Mouse (Mus musculus) CH12.LX (cell line): ENCODE measurements around the gene Fbxo41. TPM values are rescaled to one million over a fixed set of nuclear protein-coding genes. Genes with fewer than 3 reads are reported as not detected.

Source experiments
- DNase-seq: peaks from one replicate; pipeline ENCODE4 v3.0.0-alpha.2; 2013; ENCODE audit errors: extremely low read depth
- H3K27ac ChIP-seq: 2 replicates; pipeline ENCODE4 v1.5.1; 2012; ENCODE audit warnings: low read depth, mild to moderate bottlenecking, control low read depth, moderate library complexity; ENCODE audit not compliant: insufficient read depth
- H3K27me3 ChIP-seq: replicated peaks from 2 replicates; pipeline ENCODE3; 2012; ENCODE audit warnings: inconsistent platforms
- H3K36me3 ChIP-seq, 2 experiments: replicated peaks in 1 of 2; 2 replicates each; pipeline versions ENCODE3 to v1.6.1; 2012; ENCODE audit warnings: inconsistent platforms in 1 of 2, low read length in 1 of 2, mild to moderate bottlenecking in 1 of 2, mixed read lengths in 1 of 2, moderate library complexity in 1 of 2; ENCODE audit not compliant: control insufficient read depth in 1 of 2, insufficient read depth in 1 of 2
- H3K4me1 ChIP-seq, 2 experiments: 2 replicates each; pipeline ENCODE4 v1.6.1; 2012; ENCODE audit warnings: inconsistent platforms in 1 of 2, moderate library complexity in 1 of 2; ENCODE audit not compliant: insufficient read depth in 2 of 2, control insufficient read depth in 1 of 2
- H3K4me2 ChIP-seq: 2 replicates; pipeline ENCODE4 v1.6.1; 2012; ENCODE audit warnings: low read depth, mild to moderate bottlenecking, control low read depth; ENCODE audit not compliant: poor library complexity, insufficient read depth, severe bottlenecking
- H3K4me3 ChIP-seq, 3 experiments: fragments of 150-350 bp in 1 of 3; sonication (generic) in 1 of 3; replicated peaks in 1 of 3; 2 replicates each; pipeline versions ENCODE3 to v1.5.1; 2011 to 2012; ENCODE audit warnings: low read depth in 2 of 3, low read length in 2 of 3, mild to moderate bottlenecking in 2 of 3, moderate library complexity in 2 of 3, control low read depth in 1 of 3, improper control_type of control experiment in 1 of 3, inconsistent platforms in 1 of 3, mixed read lengths in 1 of 3; ENCODE audit not compliant: poor library complexity in 1 of 3
- H3K79me2 ChIP-seq: replicated peaks from 2 replicates; pipeline ENCODE4 v1.6.1; 2012; ENCODE audit warnings: mild to moderate bottlenecking, moderate library complexity; ENCODE audit not compliant: control insufficient read depth, poor library complexity, insufficient read depth, severe bottlenecking; ENCODE audit errors: extremely low read depth
- H3K9ac ChIP-seq: 2 replicates; pipeline ENCODE4 v1.6.1; 2012; ENCODE audit warnings: low read depth, mild to moderate bottlenecking, control low read depth, moderate library complexity; ENCODE audit not compliant: insufficient read depth
- H3K9me3 ChIP-seq: replicated peaks from 2 replicates; pipeline ENCODE3; 2012; ENCODE audit warnings: low read length, inconsistent platforms, mixed read lengths
- CHD1 ChIP-seq: IDR thresholded peaks from 2 replicates; pipeline ENCODE4 v1.6.1; 2012; ENCODE audit warnings: low read depth, low read length, improper control_type of control experiment, inconsistent platforms
- CHD2 ChIP-seq: IDR thresholded peaks from 2 replicates; pipeline ENCODE4 v1.6.1; 2011; ENCODE audit warnings: low read length, improper control_type of control experiment
- ELF1 ChIP-seq: IDR thresholded peaks from 2 replicates; pipeline ENCODE4 v1.6.1; 2014; ENCODE audit warnings: low read depth, mild to moderate bottlenecking, inconsistent platforms, low read length, improper control_type of control experiment
- ETS1 ChIP-seq: conservative IDR thresholded peaks from 2 replicates; pipeline ENCODE4 v1.6.1; 2012; ENCODE audit warnings: low read depth, mild to moderate bottlenecking, inconsistent platforms, low read length, improper control_type of control experiment, moderate library complexity
- GABPA ChIP-seq: IDR thresholded peaks from 2 replicates; pipeline ENCODE4 v1.6.1; 2012; ENCODE audit warnings: low read depth, low read length, improper control_type of control experiment, inconsistent platforms; ENCODE audit not compliant: insufficient replicate concordance
- HCFC1 ChIP-seq: IDR thresholded peaks from 2 replicates; pipeline ENCODE4 v1.6.1; 2012; ENCODE audit warnings: low read depth, mild to moderate bottlenecking, inconsistent platforms, low read length, improper control_type of control experiment
- IRF4 ChIP-seq: IDR thresholded peaks from 2 replicates; pipeline ENCODE4 v1.6.1; 2014; ENCODE audit warnings: low read depth, mild to moderate bottlenecking, inconsistent platforms, low read length, improper control_type of control experiment
- JUN ChIP-seq: IDR thresholded peaks from 2 replicates; pipeline ENCODE4 v1.6.1; 2011; ENCODE audit warnings: low read depth, mild to moderate bottlenecking, low read length, improper control_type of control experiment, moderate library complexity; ENCODE audit not compliant: insufficient read depth
- KAT2A ChIP-seq: IDR thresholded peaks from 2 replicates; pipeline ENCODE4 v1.6.1; 2012; ENCODE audit warnings: low read length, improper control_type of control experiment, inconsistent platforms; ENCODE audit not compliant: insufficient replicate concordance
- MAFK ChIP-seq: IDR thresholded peaks from 2 replicates; pipeline ENCODE4 v1.6.1; 2011; ENCODE audit warnings: low read length, improper control_type of control experiment; ENCODE audit not compliant: insufficient replicate concordance
- MAZ ChIP-seq: IDR thresholded peaks from 2 replicates; pipeline ENCODE4 v1.6.1; 2012; ENCODE audit warnings: low read depth, mild to moderate bottlenecking, inconsistent platforms, low read length, improper control_type of control experiment, moderate library complexity
- MEF2A ChIP-seq: IDR thresholded peaks from 2 replicates; pipeline ENCODE4 v1.6.1; 2014; ENCODE audit warnings: low read depth, mild to moderate bottlenecking, inconsistent platforms, low read length, improper control_type of control experiment, borderline replicate concordance
- MXI1 ChIP-seq: IDR thresholded peaks from 2 replicates; pipeline ENCODE4 v1.6.1; 2011; ENCODE audit warnings: mild to moderate bottlenecking, low read depth, low read length, improper control_type of control experiment
- MYC ChIP-seq: IDR thresholded peaks from 2 replicates; pipeline ENCODE4 v1.6.1; 2011; ENCODE audit warnings: low read depth, mild to moderate bottlenecking, improper control_type of control experiment, low read length
- NRF1 ChIP-seq: IDR thresholded peaks from 2 replicates; pipeline ENCODE4 v1.6.1; 2014; ENCODE audit warnings: low read depth, mild to moderate bottlenecking, inconsistent platforms, low read length, improper control_type of control experiment, moderate library complexity
- PAX5 ChIP-seq: IDR thresholded peaks from 2 replicates; pipeline ENCODE4 v1.6.1; 2012; ENCODE audit warnings: low read length, inconsistent platforms, mixed read lengths
- RAD21 ChIP-seq: IDR thresholded peaks from 2 replicates; pipeline ENCODE4 v1.6.1; 2011; ENCODE audit warnings: low read depth, mild to moderate bottlenecking, low read length, improper control_type of control experiment, moderate library complexity
- SIN3A ChIP-seq: IDR thresholded peaks from 2 replicates; pipeline ENCODE4 v1.6.1; 2012; ENCODE audit warnings: low read length, improper control_type of control experiment, inconsistent platforms
- SMC3 ChIP-seq: IDR thresholded peaks from 2 replicates; pipeline ENCODE4 v1.6.1; 2011; ENCODE audit warnings: low read depth, low read length, improper control_type of control experiment
- TBP ChIP-seq: conservative IDR thresholded peaks from 2 replicates; pipeline ENCODE4 v1.6.1; 2011; ENCODE audit warnings: low read depth, low read length, improper control_type of control experiment
- TCF12 ChIP-seq: IDR thresholded peaks from 2 replicates; pipeline ENCODE4 v1.6.1; 2014; ENCODE audit warnings: low read depth, mild to moderate bottlenecking, inconsistent platforms, low read length, improper control_type of control experiment
- USF2 ChIP-seq: conservative IDR thresholded peaks from 2 replicates; pipeline ENCODE4 v1.6.1; 2011; ENCODE audit warnings: low read depth, low read length, improper control_type of control experiment
- ZC3H11A ChIP-seq: IDR thresholded peaks from 2 replicates; pipeline ENCODE4 v1.6.1; 2012; ENCODE audit warnings: low read depth, mild to moderate bottlenecking, inconsistent platforms, low read length, improper control_type of control experiment
- ZKSCAN1 ChIP-seq: IDR thresholded peaks from 2 replicates; pipeline ENCODE4 v1.6.1; 2012; ENCODE audit warnings: low read depth, inconsistent platforms, low read length, improper control_type of control experiment, borderline replicate concordance
- ZMIZ1 ChIP-seq: IDR thresholded peaks from 2 replicates; pipeline ENCODE4 v1.6.1; 2012; ENCODE audit warnings: low read depth, mild to moderate bottlenecking, inconsistent platforms, low read length, improper control_type of control experiment
- ZNF384 ChIP-seq: IDR thresholded peaks from 2 replicates; pipeline ENCODE4 v1.6.1; 2012; ENCODE audit warnings: low read depth, low read length, improper control_type of control experiment, inconsistent platforms
- dilution Hi-C: fragments of 300-500 bp; cut with MboI; formaldehyde crosslinking; loops from 2 replicates; pipeline ENCODE4 v1.14.3; 2020; ENCODE audit warnings: low sequenced_read_pairs; ENCODE audit not compliant: extremely low pct_unique_long_range_greater_than_20kb, extremely low pct_ligation_motif_present
- in situ Hi-C: fragments of 300-500 bp; cut with MboI; formaldehyde crosslinking; loops from 3 replicates; pipeline ENCODE4 v1.14.3; 2019; ENCODE audit warnings: low sequenced_read_pairs, low pct_ligation_motif_present, low pct_unique_long_range_greater_than_20kb, mixed read lengths
- polyA plus RNA-seq: library from polyadenylated mRNA; unstranded; fragments of >175 nt; gene quantifications from 2 replicates; pipeline ENCODE4 v1.2.1, GENCODE M21; 2012; ENCODE audit warnings: low read depth; ENCODE audit not compliant: insufficient read length
- total RNA-seq, 2 experiments: library from RNA; depleted of rRNA; stranded (reverse); fragments of 300-350 nt in 1 of 2; fragments of >200 nt in 1 of 2; gene quantifications; 2 replicates each; pipeline ENCODE4 v1.2.3; 2012 to 2014

Gene Fbxo41
- total and polyA plus RNA-seq, 3 experiments: 0.04 TPM; not detected in 2

DNA sequence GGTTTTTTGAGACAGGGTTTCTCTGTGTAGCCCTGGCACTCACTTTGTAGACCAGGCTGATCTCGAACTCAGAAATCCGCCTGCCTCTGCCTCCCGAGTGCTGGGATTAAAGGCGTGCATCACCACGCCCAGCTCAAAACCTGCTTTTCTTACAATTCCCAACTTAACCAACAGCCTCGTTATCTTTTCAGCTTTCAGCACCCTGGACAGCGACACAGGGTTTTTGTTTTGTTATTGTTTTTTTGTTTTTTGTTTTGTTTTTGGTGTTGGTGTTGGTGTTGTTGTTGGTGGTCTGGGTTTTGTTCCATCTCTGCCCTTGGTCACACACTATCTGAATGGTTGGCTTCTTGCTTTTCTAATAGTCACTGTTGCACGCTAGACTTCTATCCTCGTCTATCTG, 4.6 kb downstream of the Fbxo41 start:
- no peak overlapping the region for H3K4me2 ChIP-seq
- in situ Hi-C loops (no loop called here), dilution Hi-C loops (no loop called here)
- peaks cover 0 to 7% of the 10 kb centered on the region in 2 experiments; a peak in 2 of 4 replicates for H3K4me1 ChIP-seq
- H3K27me3 ChIP-seq: peaks cover 77% of the 10 kb centered on the region
- H3K36me3 ChIP-seq: no peaks in the 10 kb centered on the region
- no peak for DNase-seq
- no peaks in the 10 kb centered on the region for H3K9me3 ChIP-seq
- no peak overlapping the region for H3K27ac ChIP-seq
- no peak overlapping the region for H3K4me3 ChIP-seq
- no peaks in the 10 kb centered on the region for H3K79me2 ChIP-seq
- no peak for TF ChIP-seq CHD2
- no peak for TF ChIP-seq RAD21
- TF ChIP-seq ETS1: no peak
- TF ChIP-seq ZMIZ1: no peak
- TF ChIP-seq CHD1: no peak
- no peak for TF ChIP-seq MYC
- TF ChIP-seq GABPA: no peak
- TF ChIP-seq ZC3H11A: no peak
- no peak for TF ChIP-seq SIN3A
- TF ChIP-seq USF2: no peak
- no peak for TF ChIP-seq MAZ
- no peak for TF ChIP-seq MEF2A
- no peak for TF ChIP-seq JUN
- no peak for TF ChIP-seq MAFK
- TF ChIP-seq HCFC1: no peak
- TF ChIP-seq KAT2A: no peak
- no peak for TF ChIP-seq ZNF384
- TF ChIP-seq ELF1: no peak
- no peak overlapping the region for H3K9ac ChIP-seq

DNA sequence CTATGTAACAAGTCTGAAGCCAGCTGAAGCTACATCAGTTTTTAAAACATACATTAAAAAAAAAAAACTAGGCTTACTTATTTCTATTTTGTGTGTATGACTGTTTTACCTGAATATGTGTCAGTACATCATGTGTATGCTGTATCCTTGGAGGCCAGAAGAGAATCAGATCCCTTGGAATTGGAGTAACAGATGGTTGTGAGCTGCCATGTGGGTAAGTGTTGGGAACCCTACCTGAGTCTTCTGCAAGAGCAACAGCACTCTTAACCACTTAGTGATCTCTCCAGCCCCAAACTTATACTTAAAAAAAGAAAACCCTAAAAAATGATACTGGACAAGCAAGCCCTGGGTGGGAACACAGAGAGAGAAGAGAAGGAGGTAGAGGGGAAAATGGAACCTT, 5.8 kb downstream of the Fbxo41 start:
- Histone ChIP-seq H3K4me3 (no peak overlapping the region), H3K4me2 (no peak overlapping the region), H3K4me1 (peaks cover 0 to 2% of the 10 kb centered on the region in 2 experiments; a peak in 2 of 4 replicates), H3K79me2 (no peaks in the 10 kb centered on the region), H3K27me3 (peaks cover 65% of the 10 kb centered on the region), H3K9me3 (no peaks in the 10 kb centered on the region), H3K27ac (no peak overlapping the region), H3K36me3 (no peaks in the 10 kb centered on the region), H3K9ac (no peak overlapping the region)
- DNase-seq: no peak
- dilution Hi-C loops: no loop called here
- in situ Hi-C loops: no loop called here
- TF ChIP-seq ZC3H11A (no peak), HCFC1 (no peak), MAFK (no peak), PAX5 (no peak), ZKSCAN1 (no peak), SMC3 (no peak), ELF1 (no peak), MXI1 (no peak), MAZ (no peak), IRF4 (no peak), ETS1 (no peak), NRF1 (no peak), TCF12 (no peak), SIN3A (no peak), JUN (no peak), TBP (no peak), MYC (no peak), USF2 (no peak), MEF2A (no peak)
